Mouse (Mus musculus): ENCODE data around the gene Pde4d.

Gene Pde4d

GRCm38 (mm10) chr13:109761081-109761480, 1311.3 kb downstream of the Pde4d start:
- no peak for DNase-seq (ENCODE audit: low spot score)

DNA sequence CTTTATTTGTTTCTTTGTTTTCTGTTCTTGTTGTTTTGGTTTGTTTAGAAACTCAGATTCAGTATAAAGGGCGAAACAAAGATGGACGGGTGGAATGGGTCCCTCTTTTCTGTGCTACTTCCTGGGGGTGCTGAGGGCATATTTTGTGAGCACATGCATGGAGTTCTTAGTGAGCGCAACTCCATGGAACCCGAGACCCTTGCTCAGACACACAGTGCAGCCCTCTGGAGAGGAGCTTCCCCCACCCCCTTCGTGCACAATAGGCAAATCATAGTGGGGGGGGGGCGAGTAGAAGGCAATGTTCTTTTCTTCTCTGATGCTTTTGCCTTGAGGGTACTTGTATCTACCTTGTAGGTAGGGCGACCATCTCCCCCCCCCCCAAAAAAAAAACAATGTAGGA, 1325.0 kb downstream of the Pde4d start:
- no peak for DNase-seq (ENCODE audit: low spot score)

- DNase-seq (ENCODE audit: low spot score) = no peak
Measured at GRCm38 (mm10) chr13:109775197-109775596, 1325.4 kb downstream of the Pde4d start.

GRCm38 (mm10) chr13:109776116-109776515, 1326.4 kb downstream of the Pde4d start:
- DNase-seq (ENCODE audit: low spot score) = peak; percentile 70

- no peak for DNase-seq (ENCODE audit: low spot score)
Measured at GRCm38 (mm10) chr13:109776995-109777394, 1327.2 kb downstream of the Pde4d start.

GRCm38 (mm10) chr13:109777441-109777840, 1327.7 kb downstream of the Pde4d start:
- DNase-seq (ENCODE audit: low spot score) = no peak

GRCm38 (mm10) chr13:109778297-109778835, 1328.6 kb downstream of the Pde4d start:
- no peak for DNase-seq (ENCODE audit: low spot score)

DNA sequence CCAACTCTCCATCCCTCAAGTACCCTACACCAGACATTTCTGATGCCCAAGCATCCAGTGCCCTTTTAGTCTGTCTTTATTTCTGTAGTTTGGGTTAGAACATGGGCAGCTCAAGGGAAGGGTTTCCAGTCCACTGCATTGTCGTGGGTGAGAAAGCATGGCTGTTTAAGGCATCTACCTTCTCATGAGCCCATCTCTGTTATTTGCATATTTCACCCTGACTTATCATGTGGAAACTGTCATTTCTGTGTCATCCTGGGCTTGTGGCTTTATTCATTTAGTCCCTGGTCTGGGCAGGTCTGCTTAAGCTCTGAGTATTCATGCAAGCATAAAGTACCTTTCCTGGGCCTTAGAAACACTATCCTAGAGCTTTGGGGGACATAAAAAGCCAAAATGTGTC, 1331.7 kb downstream of the Pde4d start:
- DNase-seq (ENCODE audit: low spot score) = no peak

GRCm38 (mm10) chr13:109788604-109789003, 1338.9 kb downstream of the Pde4d start:
- no peak for DNase-seq (ENCODE audit: low spot score)

GRCm38 (mm10) chr13:109789151-109789550, 1339.4 kb downstream of the Pde4d start:
- no peak for DNase-seq (ENCODE audit: low spot score)

GRCm38 (mm10) chr13:109790045-109790715, 1340.4 kb downstream of the Pde4d start:
- DNase-seq (ENCODE audit: low spot score) = no peak

- DNase-seq (ENCODE audit: low spot score) = no peak
Measured at GRCm38 (mm10) chr13:109793918-109794317, 1344.2 kb downstream of the Pde4d start.

DNA sequence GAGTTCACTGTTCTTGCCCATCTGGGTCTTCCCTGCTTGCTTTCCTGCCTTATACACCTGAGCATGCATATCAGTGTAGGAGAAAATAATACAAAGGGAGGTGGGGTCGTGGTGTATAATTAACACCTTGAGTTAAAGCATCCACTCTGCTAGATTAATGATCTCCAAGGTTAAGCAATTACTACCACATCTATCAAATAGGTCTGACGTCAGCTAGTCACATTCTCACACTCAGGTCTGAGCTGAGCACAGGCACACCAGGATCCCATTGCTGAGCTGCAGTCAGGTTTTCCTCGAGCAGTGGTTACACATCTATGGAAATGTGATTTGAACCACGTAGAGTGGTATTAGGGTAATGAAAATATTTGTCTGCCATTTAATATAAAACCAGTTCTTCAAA, 1348.9 kb downstream of the Pde4d start:
- no peak for DNase-seq (ENCODE audit: low spot score)

GRCm38 (mm10) chr13:109802201-109802600, 1352.5 kb downstream of the Pde4d start:
- no peak for DNase-seq (ENCODE audit: low spot score)

DNA sequence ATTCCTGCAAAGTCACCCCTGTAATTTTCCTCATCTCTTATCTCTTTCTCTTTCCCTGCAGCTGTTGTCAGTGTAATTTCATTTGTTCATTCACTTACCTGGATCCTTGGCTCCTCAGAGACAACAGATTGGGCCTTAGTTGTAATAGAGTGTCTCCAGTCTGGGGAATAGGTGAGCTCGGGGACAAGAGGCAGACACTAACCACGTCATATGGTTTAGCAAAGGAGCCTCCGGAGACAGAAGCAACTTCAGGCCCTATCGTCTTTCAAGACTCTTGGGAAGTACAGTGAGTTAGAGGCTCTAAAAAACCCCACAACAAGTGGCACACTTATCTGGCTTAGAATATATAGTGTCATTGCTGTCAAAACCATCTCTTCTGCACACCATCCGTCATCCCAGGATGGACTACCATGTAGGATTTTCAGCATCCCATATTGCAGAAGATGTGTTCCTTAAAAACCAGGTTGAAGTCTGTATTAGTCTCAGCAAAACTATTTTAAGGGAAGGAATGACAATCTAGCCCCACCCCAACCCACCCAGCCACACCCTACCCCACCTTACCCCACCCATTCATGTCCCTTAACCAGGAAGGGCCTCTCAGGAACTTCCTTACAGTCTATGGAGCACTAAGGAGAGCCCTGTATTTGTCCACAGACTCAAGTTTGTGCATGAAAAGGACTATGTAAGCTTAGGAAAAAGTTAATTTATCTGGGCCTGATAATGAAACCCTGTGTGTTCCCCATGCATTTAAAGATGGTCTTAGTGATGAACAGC, 1356.6 kb downstream of the Pde4d start:
- DNase-seq (ENCODE audit: low spot score) = no peak

DNA sequence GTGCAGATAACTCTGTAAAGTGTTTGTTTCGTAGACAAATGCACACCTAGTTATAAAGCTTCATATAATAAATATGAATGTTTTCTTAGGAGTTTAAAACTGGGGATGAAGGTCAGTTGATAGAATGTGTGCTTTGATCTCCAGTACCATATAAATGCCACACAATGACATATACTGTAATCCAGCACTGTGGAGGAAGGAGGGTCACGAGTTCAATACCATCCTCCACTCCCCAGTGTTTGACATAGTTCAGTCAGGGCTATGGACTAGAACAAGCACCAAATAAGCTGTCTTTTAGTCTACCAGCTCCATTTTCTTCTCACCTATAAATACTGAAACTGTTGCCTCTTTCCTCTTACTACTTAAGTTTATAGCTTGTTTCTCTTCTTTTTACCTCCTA, 1357.3 kb downstream of the Pde4d start:
- DNase-seq (ENCODE audit: low spot score) = no peak

GRCm38 (mm10) chr13:109807446-109807845, 1357.7 kb downstream of the Pde4d start:
- DNase-seq (ENCODE audit: low spot score) = no peak

DNA sequence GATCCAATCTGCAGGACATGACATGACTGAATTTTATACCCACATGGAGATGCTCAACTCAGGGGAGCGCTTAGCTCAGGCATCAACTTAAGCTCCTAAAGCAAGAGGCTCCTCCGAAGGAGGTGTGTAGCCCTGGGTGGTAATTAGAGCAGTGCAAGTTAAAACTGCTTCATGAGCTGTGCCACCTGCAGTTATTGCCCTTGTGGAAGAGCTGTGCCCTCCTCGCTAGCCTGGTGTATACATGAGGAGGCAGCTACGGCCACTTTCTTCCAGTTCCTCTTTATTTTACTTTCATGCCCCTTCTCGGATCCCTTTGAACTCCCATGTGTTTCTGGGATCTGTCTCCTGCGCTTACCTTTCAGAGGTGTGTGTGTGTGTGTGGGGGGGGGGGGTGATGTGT, 1358.3 kb downstream of the Pde4d start:
- no peak for DNase-seq (ENCODE audit: low spot score)

DNA sequence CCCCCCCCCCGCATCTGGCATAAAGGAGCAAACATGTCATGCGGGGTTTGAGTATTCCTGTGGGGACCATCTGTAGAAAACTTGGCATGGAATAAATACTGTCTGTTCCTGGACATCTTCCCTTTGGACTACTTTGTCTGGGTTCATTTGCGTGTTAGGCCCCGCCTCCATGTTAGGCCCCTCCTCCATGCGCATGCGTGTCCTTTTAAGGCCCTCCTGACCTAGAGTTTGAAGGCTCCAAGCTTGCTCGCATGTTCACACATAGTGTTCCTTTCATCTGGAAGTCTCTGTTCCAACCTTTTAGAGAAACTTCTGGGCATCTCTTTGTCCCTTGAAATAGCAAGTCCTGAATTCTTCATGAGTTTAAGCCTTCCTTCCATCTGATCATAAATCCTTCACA, 1359.2 kb downstream of the Pde4d start:
- no peak for DNase-seq (ENCODE audit: low spot score)

DNA sequence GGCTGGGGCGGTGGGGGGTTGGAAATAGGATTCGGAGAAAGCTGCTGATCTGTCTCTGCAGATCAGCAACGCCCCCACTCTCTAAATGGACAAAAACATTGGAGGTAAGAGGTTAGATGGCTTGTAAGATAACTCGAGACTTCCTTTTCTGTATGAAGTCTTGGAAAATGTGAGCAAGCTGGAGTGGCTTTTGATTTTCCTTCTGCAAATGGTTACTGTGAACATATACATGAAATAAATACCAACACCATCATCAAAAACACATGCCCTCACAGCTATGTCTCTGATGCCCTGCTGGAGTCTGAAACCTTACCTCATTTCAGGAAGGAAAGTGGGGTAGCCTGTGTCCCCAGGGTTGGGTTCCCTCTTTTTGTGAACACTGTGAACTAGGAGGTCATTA, 1359.9 kb downstream of the Pde4d start:
- no peak for DNase-seq (ENCODE audit: low spot score)

GRCm38 (mm10) chr13:109813924-109814323, 1364.2 kb downstream of the Pde4d start:
- no peak for DNase-seq (ENCODE audit: low spot score)

GRCm38 (mm10) chr13:109819071-109819470, 1369.3 kb downstream of the Pde4d start:
- no peak for DNase-seq (ENCODE audit: low spot score)

DNA sequence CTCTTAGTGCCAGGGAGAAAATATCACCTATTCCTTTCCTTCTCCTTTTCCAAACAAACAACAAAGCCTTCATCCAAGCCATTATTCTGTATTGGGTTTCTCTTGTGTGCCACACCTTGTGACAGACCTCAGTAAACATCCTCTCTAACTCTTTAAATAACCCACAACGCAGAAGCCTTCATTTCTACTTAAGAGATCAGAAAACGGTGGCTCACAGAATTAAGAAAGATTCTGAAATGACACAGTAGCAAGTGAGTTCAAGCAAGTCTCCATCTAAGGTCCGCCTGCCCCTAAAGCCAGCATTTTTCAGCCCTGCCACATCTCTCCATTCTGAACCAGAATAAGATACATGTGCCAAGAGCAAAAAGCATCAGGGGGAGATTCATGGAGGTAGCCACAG, 1370.4 kb downstream of the Pde4d start:
- DNase-seq (ENCODE audit: low spot score) = no peak

Measured in ovary, adult 18-20 months (tissue).